Mouse (Mus musculus) T-helper 2 cell (primary cell): Measurements from ENCODE around the gene Tubb2a.
"Not testable (repeated sequence)": the region's sequence is repeated elsewhere in the genome, so short reads cannot be mapped to it uniquely, and the experiment has no call there.

Source experiments
- in situ Hi-C: fragments of 300-600 bp; cut with MboI, MseI; formaldehyde crosslinking; loops from one replicate; pipeline ENCODE4 v1.15.1; 2025; ENCODE audit warnings: high pct_unique_total_duplicates

The Tubb2a gene

GRCm38 (mm10) chr13:34089358-34089757 is 11.6 kb upstream of the Tubb2a start:
- in situ Hi-C loops: no loop called here

DNA sequence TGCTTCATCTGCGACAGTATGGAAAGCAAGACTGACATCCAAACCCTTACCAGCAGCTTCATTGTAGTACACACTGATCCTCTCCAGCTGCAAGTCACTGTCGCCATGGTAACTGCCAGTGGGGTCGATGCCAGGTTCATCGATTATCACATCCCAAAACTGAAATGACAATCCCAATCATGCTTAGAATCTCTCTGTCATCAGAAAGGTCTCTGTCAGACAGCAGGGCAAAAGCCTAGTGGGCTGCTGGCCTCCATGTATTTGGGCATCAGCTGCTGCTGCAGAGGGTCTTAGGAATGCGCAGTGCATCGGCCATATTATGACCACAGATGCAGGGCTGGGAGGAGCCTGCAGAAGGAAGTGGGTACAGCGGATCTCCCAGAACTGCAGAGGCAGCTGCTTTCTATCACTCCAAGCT is 11.1 kb upstream of the Tubb2a start:
- in situ Hi-C loops: no loop called here

GRCm38 (mm10) chr13:34088201-34088649 is 10.4 kb upstream of the Tubb2a start:
- in situ Hi-C loops: not testable (repeated sequence)

DNA sequence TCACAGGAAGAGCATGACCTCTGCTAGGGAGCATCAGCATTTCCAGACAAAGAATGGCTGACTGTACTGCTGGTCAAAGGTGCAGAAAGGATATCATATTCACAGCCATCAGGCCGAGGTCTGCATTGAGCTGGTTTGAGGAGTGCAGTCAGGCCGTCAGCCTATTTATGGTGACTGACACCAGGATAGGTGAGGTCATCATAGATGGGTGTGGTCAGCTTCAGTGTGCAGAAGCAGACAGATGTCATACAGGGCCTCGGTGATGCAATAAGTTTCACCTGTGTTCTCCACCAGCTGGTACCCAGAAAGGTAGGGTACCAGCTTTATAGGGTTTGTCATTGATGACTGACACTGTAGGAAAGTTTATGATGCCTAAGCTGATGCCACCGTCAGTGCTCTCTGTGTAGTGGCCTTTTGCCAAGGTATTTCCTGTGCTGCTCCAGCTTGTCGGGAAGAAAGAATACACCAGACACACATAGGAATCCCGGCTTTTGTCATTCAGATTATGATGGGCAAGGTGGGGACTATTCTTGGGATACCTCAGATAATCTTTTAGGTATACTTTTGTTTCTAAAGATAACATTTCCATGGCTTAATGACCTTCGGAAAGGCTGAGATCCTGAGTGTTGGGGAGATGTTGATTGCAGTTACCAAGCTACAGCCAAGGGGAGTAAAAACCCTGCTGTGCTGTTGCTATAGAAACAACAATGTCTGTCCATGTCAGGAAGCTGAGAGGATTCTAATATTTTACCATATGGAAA is 9.4 kb upstream of the Tubb2a start:
- in situ Hi-C loops: no loop called here

- in situ Hi-C loops: no loop called here
These were observed 6.4 kb upstream of the Tubb2a start for GRCm38 (mm10) chr13:34084026-34084750.

GRCm38 (mm10) chr13:34081926-34082325 is 4.1 kb upstream of the Tubb2a start:
- in situ Hi-C loops: no loop called here

- in situ Hi-C loops: loop anchor here (5.0 kb wide), 1 partner anchor 52 kb away; the partner anchor contains the start of gene Tubb2b
These were observed 2.0 kb upstream of the Tubb2a start for GRCm38 (mm10) chr13:34079801-34080200.

- in situ Hi-C loops: loop anchor here (5.0 kb wide), 1 partner anchor 54 kb away; the partner anchor contains the start of gene Tubb2b
These were observed 883 bp upstream of the Tubb2a start for GRCm38 (mm10) chr13:34078500-34079280.

GRCm38 (mm10) chr13:34076561-34077491 is 981 bp downstream of the Tubb2a start:
- in situ Hi-C loops: loop anchor here (5.0 kb wide), 1 partner anchor 55 kb away; the partner anchor contains the start of gene Tubb2b

GRCm38 (mm10) chr13:34075893-34076292 is 1.9 kb downstream of the Tubb2a start:
- in situ Hi-C loops: loop anchor here (5.0 kb wide), 1 partner anchor 56 kb away; the partner anchor contains the start of gene Tubb2b

- in situ Hi-C loops: loop anchor here (25.0 kb wide), 1 partner anchor 788 kb away; no protein-coding TSS in a partner anchor
These were observed 3.4 kb downstream of the Tubb2a start for GRCm38 (mm10) chr13:34074441-34074840.

- in situ Hi-C loops: loop anchor here (25.0 kb wide), 1 partner anchor 789 kb away; no protein-coding TSS in a partner anchor
These were observed 5.0 kb downstream of the Tubb2a start for GRCm38 (mm10) chr13:34072847-34073246.

DNA sequence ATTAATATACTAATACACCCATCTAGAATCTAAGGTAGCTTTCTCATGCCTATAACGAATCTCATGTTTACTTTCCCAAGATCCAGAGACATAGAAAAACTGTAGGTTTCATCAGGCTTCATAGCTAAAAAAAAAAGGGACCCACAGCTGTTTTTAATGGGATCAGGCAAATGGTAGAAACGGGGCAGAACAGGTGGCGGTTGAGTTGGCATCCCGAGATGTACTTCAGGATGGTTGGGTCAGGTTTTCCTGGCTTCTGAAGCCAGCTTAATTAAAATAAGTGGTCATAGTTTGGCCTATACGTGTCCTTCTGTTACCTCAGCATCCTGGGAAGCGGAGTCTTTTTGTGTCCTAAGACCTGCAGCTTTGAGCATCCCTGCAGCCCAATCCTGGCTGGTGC is 6.0 kb downstream of the Tubb2a start:
- in situ Hi-C loops: loop anchor here (25.0 kb wide), 1 partner anchor 790 kb away; no protein-coding TSS in a partner anchor

GRCm38 (mm10) chr13:34070296-34070695 is 7.5 kb downstream of the Tubb2a start:
- in situ Hi-C loops: loop anchor here (25.0 kb wide), 1 partner anchor 792 kb away; no protein-coding TSS in a partner anchor

- in situ Hi-C loops: loop anchor here (25.0 kb wide), 1 partner anchor 796 kb away; no protein-coding TSS in a partner anchor
These were observed 11.5 kb downstream of the Tubb2a start for GRCm38 (mm10) chr13:34066351-34066750.

- in situ Hi-C loops: loop anchor here (25.0 kb wide), 1 partner anchor 800 kb away; no protein-coding TSS in a partner anchor
These were observed 15.3 kb downstream of the Tubb2a start for GRCm38 (mm10) chr13:34062466-34062865.

DNA sequence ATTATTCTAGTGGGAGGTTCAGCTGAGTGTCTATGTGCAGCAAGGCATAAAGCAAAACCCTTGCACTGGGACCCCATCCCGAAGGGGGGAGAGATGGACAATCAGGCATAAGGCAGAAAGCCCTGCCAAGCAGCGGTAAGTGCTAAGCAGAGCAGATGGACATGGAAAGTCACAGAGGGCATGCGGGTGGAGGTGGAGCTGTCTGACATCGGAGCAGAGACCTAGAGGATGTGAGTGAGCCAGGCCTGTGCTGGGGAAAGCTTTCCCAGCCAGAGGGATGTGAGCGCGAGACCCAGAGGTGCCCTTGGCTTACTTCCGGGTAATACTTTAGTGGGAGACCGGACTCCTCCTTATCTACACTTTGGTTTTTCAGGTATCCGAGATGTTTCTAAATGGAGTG is 17.7 kb downstream of the Tubb2a start:
- in situ Hi-C loops: loop anchor here (25.0 kb wide), 1 partner anchor 802 kb away; no protein-coding TSS in a partner anchor

DNA sequence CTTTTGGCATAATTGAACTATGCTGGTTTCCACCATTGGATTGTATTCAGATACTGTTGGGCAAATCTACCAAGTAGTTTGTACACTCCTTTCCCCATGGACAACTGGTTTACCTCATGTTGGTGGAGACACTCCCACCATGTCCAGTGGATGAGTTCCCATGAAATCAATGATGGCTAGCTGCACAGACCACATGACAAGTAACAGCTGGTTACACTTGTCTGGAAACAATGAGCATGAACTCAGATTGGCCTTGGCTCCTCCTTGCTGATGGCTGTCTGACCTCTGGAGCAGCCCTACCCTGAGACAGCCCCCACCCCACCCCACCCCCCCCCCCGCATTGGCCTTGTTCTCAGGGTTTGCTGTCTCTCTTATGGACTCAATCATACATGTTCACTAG is 20.6 kb downstream of the Tubb2a start:
- in situ Hi-C loops: loop anchor here (25.0 kb wide), 1 partner anchor 805 kb away; no protein-coding TSS in a partner anchor

DNA sequence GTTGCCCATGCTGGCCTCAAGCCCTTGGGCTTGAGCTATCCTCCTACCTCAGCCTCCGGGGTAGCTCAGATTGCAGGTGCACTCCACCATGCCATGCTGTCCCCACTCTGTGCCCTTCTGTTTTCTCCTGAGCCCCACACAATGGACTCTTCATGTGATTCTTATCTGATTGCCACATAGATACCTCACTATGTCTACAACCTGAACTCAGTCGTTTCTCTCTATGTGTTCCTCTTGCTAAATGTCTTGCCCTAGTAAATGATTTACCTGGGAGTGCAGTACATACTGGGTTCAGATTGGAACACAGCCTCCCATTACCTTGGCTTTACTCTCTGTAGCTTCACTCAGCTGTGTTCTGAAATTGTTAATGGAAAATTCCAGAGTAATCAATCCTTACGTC is 22.8 kb downstream of the Tubb2a start:
- in situ Hi-C loops: loop anchor here (25.0 kb wide), 1 partner anchor 807 kb away; no protein-coding TSS in a partner anchor

DNA sequence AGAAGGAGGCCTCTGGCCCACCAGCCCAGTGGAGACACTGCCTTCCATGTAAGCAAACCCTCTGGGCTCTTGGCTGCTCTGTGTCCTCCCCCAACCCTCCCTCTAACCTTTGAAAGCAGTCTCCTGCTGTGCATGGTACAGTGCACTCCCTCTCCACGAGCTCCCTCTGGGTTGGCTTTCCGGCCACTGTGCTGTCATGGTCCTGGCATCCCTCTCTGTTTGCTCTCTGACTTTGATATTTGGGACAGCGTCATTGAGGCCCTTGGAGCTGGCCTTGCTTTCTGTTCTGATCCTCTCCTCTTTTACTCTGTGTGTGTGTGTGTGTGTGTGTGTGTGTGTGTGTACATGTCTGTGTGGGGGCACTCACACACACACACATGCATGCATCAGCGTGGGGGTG is 23.4 kb downstream of the Tubb2a start:
- in situ Hi-C loops: loop anchor here (25.0 kb wide), 1 partner anchor 808 kb away; no protein-coding TSS in a partner anchor
